Mouse (Mus musculus) kidney, postnatal 25 days (tissue): Measurements from ENCODE around the gene Map1s.

Experiments
- DNase-seq, 2 experiments: peaks; one replicate each; pipeline ENCODE4 v3.0.0; 2021; ENCODE audit warnings: mixed read lengths in 2 of 2

The Map1s gene

GRCm38 (mm10) chr8:70960703-70961472, 55.2 kb downstream of the Map1s start:
- no peak for DNase-seq

GRCm38 (mm10) chr8:70964159-70964558, 58.4 kb downstream of the Map1s start:
- DNase-seq, result peak; percentile 67 to 79

GRCm38 (mm10) chr8:70964861-70965260, 59.1 kb downstream of the Map1s start:
- DNase-seq, result no peak
